Mouse (Mus musculus) layer of hippocampus, adult 18-20 months (tissue): ENCODE measurements around the gene Gria4. TPM values are rescaled to one million over a fixed set of nuclear protein-coding genes. Genes with fewer than 3 reads are reported as not detected.
"Not testable (repeated sequence)": the region's sequence is repeated elsewhere in the genome, so short reads cannot be mapped to it uniquely, and the experiment has no call there.

Source experiments
- DNase-seq, 2 experiments: peaks; one replicate each; pipeline ENCODE4 v3.0.0; 2022; ENCODE audit warnings: low spot score in 2 of 2
- total RNA-seq, 2 experiments: library from RNA; stranded (reverse); gene quantifications; 2 replicates each; pipeline ENCODE4 v1.2.3; 2021

The Gria4 gene
- total RNA-seq, 2 experiments from 2014 or later: 52.0 to 52.1 TPM

DNA sequence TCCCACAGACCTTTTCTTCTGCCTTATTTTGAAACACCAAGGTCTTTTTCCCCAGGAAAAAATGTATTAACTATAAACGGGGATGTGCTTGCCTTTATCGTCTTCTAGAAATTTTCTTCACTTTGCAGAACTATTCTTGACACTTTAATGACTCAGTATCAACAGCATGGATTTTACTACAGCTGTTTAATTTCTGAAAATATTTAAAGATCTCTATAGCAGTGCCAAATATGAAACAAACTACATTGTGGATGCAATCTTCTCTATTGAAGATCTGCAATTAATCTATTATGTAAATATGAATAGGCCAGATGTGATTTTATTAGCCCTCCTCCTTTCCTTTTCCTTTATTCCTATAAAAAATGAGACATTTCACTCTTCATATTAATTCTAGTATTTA lies 194.2 kb downstream of the Gria4 start:
- DNase-seq: no peak

DNA sequence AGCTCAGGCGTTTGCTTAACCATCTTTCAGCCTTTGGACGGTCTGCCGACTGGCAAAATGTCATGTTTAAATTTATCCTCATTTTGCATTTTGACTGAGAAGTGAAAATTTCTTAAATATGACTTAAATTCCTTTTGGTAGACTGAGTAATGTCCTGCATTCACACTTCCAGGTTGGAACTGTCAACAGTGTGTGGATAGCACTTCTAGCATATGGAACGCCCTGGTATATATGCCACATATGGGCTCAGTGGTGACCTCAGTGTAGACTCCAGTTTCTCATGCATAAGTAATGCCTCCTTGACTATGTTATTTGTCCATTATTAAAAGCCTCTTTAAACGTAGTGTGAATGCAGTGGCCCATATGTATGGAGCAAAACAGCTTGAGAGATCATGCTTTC lies 222.4 kb downstream of the Gria4 start:
- no peak for DNase-seq

DNA sequence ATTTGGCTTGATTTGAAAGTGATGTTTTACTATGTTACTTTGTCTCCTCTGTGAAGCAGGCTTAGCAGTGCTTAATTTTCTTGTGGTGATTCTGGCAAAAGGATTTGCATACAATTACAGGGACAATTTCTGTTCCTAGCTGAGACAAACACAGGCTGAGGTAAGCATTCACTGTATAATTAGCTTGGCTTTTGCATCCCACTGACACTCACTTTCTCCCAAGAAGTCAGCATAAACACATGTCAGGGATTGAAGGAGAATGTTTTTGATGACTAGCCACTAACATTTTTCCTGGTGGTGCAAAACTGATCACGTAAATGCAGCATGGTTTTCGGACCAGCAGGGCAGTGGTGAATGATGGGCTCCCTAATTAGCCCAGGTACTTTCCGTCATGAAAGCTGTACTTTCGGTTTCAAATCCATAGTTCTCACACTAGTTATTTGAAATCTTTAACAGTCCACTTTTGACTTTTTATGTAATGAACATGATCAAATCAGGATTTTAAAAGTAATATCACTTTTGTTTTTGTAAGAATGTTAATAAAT lies 240.5 kb downstream of the Gria4 start:
- no peak for DNase-seq

DNA sequence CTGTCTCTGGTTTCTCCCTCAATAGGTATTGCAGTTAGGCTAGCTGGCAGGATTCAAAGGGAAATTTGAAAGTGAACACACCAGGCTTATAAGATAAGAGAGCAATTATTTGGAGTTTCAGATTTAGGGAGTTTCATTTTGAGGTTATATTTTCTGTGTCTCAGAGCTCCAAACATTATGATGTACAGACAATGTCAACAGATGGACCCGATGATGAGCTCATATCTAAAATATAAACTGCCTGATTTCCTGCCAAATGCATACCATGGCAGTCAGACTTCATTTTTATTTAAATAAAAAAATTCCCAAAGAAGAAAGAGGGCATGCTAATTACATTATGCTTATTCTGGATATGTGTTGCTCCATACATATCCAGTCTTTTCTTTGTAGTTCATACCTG lies 256.8 kb downstream of the Gria4 start:
- DNase-seq: no peak

DNA sequence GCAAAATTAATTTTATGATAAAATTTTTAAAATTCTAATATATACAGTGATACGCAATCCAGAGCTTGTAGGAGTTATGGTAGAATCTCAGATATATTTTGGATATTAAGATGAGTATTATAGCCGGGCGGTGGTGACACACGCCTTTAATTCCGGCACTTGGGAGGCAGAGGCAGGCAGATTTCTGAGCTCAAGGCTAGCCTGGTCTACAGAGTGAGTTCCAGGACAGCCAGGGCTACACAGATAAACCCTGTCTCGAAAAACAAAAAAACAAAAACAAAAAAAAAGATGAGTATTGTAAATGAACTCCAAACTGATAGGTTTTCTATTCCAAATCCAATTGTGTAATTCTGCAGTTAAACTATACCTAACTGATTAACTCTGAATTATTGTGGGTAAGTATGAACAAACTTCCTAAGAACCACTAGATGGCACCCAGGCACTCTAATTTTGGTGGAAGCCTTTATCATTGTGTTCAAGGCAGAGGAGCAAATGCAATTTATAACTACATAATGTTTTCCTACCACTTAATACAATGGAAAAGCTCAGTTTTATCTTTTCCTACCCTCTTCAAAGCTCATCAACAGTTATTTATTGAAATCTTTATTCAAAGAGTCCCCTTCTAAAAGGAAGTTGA lies 259.4 kb downstream of the Gria4 start:
- DNase-seq: peak in 1 of 2 experiments; percentile 54

DNA sequence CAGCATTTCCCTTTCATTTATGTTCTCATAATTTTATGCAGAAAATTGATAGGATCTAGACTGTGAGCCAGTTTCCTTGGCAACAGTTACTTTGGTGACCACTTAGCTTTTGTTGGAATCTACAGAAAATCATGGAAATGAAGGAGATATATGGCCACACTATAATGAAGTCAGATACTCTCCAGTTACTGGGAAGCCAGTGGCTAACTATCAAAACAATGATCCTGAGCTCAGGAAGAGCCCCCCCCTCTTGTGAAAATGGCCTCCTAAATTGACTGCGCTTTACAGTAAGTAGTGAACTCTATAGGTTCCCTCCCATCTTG lies 281.5 kb downstream of the Gria4 start:
- DNase-seq: peak in 1 of 2 experiments; percentile 11

DNA sequence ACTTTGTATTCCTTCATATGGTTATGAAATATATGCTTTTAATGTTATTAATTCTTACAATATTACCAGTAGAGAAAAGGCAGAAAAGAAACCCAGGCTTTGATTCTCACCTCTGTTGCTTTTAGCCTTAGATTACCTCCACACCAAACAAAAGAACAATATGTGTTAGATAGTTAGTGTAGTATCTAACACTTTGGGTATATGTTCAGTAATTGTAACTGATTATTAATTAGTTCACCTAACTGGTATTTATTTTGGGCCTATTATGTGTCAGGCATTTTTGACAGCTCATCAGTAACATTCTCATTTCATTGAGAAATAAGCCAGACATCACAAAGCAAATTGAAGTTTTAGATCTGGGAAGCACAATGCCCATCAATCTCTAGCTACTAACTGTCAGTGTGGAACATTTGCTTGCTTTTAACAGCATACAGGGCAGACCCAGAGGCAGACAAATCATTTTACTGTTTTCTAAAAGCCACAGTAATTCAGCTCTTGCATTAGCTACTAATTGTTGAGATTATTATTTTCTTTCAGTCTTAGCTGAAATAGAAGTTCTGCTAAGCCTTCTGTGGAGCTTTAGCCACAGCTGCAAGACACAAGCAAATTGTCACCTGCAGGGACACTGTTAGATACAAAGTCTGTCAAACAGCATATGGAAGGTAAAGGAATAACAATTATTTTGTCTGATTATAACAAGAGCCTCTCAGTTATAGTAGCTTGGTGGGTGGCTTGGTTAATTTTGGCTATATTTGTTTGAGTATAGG lies 282.1 kb downstream of the Gria4 start:
- DNase-seq: peak in 1 of 2 experiments; percentile 6

DNA sequence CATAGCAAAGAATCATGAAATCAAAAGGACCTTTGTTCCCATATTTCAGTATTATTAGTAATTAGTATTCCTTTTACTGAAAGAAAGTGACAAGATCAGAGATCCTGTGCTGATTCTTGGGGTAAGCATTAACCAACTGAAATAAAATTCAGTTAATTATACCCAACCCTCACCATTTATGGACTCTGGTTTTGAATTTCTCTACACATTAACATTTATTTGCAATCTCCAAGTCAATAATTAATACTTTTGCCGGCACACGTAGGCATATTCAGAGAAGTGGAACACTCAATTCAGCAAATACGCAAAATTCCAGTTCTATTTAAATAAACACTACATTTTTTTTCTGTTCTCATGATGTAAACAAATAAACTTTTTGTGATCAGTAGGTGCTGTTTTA lies 289.9 kb downstream of the Gria4 start:
- no peak for DNase-seq

DNA sequence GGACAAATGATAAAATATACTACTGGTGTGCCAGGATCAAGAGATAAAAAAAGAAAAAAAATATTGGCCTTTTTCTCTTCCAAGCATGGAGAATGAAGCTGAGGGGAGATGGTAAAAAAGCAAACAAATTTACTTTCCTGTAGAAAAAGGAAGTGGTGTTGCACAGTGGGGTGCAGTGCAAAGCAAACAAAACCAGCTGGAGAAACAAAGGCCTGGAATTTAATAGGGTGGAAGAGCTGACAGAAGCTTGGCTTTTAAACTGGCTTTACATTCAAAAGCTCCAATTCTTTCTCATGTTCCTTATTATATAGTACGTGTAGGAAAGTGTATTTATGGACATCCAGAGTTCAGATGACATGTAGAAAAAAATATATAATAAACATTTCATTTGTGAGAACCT lies 290.9 kb downstream of the Gria4 start:
- no peak for DNase-seq

DNA sequence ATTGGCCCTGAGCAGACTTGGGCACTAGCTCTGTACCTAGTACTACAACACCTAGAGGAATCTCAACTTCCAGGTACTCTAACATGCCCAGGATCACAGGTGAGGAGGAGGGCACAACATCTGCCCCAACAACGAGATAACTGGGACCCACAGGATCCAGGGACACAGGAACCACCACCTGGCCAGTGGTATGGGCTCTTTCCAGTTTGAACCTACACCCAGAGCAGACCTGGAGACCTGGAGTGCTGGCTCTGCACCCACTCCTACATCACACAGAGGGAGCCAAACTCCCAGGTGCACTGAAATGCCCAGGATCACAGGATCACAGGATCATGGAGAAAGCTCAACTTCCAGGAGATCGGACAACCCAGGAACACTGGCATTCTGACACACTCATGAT lies 309.6 kb downstream of the Gria4 start:
- no peak for DNase-seq

DNA sequence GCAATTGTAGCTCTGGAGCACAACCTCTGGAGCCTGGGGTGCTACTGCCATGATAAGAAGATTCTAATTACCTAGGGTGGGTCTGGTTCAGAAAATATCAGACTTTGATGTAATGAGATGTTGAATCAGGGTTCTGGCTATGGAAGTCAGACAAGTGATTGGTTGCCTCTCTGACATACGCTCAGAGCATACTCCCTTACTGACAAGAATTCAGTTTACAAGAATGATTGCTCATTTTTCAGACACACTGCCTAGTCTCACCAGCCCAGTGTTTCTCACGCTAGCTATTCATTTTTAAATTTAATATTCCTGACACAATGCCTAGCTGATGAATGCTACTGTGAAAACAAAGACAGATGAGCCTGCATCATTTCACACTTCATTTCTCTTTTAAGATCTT lies 311.5 kb downstream of the Gria4 start:
- DNase-seq: no peak

DNA sequence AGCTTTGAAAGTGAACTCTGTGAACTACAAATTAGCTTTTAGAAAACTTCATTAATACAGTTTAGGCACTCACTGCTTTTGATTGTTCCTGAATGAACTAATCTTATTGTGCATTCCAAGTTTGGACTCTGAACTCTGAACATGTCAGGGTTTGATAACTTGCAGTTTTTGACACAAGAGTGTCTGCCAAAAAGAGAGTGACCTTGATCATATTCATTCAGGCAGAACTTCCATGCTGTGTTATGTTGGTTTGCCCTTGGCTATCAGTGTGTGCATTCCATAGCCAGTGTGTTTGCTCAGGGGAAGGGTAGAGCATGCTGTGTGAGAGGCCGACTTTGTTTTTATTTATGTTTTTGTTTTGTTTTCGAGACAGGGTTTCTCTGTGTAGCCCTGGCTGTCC lies 325.2 kb downstream of the Gria4 start:
- no peak for DNase-seq

DNA sequence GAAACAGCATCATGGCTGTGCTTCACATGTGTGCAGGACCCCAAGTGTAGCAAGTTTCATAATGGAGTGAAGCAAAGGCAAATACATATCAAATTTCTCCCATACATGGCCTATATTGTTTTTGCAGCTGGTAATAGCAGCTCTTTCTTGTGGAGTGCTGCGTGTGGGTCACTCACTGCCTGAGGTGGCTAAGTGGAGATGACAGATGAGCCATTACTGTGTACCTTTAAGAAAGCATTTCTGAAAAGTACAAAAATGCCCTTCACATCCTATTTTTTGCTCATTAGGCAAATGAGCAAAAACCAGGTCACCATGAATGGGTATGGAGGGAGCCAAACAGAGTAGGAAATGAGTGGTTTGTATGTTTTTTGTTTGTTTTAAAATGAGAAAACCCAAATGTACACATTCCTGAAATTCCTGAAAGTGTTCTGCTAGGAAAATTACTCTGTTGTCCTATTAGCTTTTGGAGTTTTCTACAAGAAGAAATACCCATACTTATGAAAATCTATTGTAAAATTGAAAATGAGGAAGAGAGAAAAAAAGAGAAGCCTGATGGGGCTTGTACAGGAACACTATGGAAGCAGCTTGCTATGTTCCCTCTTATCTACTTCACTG lies 336.5 kb downstream of the Gria4 start:
- no peak for DNase-seq

DNA sequence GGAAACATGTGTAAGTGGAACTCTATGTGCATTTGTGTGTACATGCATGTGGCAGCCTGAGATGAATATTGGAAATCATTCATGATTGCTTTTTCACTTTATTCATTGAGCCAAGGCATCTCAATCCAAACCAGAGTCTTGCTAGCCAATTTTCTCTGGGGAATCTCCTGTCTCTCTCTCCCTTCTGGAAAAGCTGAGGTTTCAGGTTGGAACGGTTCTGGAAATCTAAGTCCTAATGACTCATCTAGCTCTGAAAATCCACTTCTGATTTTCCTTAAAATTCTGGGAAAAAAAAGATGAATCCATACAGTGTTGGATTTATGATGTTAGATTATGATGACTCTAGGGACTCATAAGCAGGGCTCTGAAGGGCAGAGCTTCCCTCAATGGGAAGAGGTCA lies 337.8 kb downstream of the Gria4 start:
- no peak for DNase-seq

DNA sequence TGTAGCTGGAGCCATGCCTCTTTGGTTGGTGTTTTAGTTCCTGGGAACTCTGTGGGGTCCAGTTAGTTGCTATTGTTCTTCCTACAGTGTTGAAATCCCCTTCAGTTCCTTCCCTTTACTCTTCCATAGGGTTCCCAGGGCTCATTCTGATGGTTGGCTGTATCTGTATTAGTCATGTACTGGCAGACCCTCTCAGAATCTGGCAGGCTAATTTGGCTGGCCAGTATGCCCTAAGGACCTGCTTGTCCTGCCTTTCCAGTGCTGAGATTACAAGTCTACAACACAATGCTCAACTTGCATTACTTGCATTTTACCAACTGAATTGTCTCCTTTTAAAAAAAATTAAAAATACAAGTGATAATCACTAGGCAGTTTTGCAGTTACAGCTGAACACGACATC lies 338.4 kb downstream of the Gria4 start:
- DNase-seq: no peak

DNA sequence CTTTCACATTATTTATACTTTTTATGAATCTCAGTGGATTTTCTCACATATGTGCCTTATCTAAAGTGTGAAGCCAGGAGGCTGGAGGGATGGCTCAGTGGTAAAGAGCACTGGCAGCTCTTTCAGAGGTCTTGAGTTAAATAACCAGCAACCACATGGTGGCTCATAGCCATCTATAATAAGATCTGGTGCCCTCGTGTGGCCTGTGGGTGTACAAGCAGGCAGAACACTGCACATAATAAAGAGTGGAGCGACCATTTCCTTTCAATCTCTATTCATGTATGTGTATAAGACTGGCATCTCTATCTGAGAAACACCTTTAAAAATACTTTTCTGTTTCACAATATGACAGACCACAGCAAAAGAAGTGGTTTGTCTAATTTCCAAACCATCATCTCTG lies 353.1 kb downstream of the Gria4 start:
- DNase-seq: peak in 1 of 2 experiments; percentile 16

DNA sequence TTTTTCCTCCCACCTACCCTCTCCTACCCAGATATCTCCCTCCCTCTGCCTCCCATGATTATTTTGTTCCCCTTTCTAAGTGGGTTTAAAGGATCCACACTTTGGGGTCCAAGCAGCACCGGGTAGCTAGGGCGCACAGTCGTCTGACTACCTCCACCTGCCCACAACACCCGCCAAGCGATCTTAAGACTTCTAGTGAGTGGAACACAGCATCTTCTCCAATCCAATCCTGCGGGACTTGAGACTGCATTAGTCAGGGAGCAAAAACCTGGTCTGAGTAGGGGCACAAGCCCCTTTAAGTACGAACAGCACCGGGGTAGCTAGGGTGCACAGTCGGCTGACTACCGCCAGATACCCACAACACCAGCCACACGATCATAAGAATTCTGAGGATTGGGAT lies 395.2 kb downstream of the Gria4 start:
- not testable (repeated sequence) for DNase-seq

DNA sequence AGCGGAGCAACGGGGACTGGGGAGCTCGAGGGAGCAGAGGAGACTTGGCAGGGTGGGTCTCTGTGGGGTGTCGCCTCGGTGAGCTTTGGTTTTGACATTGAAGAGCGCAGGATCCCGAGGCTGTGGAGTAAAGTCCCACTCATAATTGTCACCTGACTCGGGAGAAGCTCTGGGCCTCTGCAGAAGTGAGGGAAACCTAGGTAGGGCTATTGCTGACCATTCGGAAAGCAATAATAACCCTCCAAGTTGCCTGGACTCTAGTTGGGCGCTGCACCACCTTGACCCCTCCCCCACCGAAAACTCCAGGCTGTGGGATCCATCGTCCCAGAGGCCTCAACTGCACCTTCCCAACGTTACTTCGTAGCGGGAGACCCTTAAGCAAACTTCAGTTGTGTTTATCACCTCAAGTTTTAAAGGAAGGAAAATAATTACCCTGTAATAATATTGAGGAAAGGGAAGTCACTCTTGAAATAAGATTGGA lies 419.4 kb downstream of the Gria4 start:
- no peak for DNase-seq

DNA sequence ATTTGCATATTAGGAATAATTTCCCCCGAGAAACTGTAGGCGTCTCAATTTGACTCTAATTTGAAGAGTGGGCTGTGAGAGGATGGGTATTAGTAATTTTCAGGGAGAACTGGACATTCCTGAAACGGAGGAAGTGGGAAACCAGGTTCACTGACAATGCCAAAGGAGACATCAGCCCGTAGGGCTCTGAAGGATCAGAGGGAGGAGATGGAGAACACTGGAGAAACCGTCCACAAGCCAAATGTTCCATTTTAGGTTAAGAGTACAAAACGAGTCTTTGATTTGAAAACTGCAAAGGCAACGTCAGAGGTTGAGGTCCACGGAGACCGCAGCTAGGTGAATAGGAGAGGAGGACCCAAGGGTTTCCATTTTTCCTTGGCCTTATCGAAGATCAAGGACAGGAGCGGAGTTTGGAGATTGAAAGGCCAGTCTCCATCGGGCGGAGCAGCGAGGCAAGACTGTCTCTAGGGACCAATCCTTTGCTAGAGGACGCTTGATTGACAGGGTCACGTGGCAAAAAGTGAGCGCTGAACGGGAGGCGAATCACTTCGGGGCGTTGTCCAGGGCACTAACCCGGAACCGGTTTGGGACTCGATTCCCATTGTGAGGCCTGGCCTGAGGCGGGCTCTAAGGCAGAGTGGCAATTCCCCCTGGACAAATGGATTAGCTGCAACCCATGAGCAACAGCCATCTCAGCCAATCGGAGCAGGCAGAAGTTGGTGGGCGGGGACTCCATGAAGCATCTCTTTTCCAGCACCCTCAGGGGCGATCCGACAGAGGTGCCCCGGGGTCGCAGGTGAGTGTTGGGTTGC lies 420.0 kb downstream of the Gria4 start, which contains the start of gene Msantd4:
Msantd4 (plus strand) TSS at position 735 of the 812 bp plus-strand sequence.
- peak; percentile 99 for DNase-seq
